Mouse (Mus musculus): ENCODE data around the gene Akr1c18. TPM values are rescaled to one million over a fixed set of nuclear protein-coding genes. Genes with fewer than 3 reads are reported as not detected.

Gene Akr1c18
- total RNA-seq, 2 experiments from 2014 or later, result 0.66 to 0.79 TPM

DNA sequence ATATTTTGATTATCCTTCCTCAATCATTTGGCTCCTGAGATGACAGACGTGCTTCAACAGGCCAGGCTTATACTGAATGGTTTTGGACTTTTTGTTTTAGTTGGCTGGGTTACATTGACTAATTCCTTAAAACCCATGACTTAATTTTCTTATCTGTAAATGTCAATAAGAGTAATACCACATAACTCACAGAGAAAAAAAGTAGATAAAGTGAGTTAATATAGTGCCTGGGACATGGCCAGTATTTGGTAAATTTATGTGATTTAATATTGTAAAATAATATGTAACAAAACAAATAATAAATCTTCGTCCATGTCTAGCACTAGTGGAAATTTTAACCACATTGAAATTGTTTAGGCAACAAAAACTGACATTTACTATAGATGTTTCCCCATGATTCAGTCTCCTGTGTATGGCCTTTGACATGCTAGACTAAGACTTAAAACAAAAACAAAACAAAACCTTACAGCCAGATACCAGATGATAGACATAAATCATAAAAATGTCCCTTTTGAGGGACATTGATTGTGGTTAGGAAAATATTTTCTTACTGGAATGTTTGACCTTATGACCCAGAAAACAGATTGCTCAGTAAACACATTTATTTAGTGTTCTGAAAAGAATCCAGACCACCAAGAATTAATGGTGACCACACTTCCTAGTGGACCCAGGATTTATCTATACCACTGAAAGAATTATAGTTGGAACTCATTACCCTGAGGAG lies 31.1 kb downstream of the Akr1c18 start:
- intact Hi-C loops (cut with DNase I), result loop anchor here (10.0 kb wide), 1 partner anchor 495 kb away; no protein-coding TSS in a partner anchor
- DNase-seq (ENCODE audit: extremely low spot score in 1 of 2, low spot score in 2 of 2), result no peak

DNA sequence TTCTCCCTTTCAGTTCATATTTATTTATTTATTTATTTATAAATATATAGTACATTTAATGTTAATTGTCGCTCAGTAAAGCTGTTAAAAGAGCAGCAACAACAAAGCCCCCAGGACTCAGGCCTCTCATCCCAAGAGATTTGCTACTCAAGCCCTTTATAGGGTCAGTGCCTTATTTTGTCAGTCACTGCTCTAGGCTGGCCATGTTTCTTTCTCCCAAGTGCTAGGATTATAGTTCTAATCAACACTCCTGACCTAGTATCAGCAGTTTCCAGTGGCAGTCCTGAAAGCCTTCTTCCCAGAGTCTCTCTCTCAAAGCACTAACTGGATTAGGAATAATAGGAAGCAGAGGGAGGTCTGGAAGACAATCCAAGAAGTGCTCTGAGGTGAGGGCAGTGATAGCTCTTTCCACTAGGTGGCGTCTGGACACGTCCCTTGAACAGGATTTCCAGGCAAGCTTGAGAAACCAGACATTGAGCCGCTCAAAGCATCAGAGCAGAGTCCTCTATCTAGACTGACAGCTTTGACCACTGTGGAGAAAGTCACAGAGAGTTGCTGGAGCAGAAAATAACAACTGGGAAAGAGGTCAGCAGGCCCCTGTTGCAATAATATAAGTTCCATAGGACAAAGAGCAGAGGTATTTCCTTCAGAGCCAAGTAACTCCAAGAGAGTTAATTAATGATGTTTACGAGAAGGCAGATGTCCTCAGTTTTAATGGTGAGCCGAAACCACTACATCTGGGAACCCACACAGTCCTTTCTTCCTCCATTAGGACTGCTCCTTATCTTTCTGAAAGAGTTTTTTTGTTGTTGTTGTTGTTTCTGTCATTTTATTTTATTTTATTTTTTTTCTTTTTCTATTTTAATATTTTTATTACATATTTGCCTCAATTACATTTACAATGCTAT lies 39.9 kb downstream of the Akr1c18 start:
- intact Hi-C loops (cut with DNase I), result loop anchor here (5.0 to 10.0 kb wide), 2 partner anchors 172 to 504 kb away; no protein-coding TSS in a partner anchor

DNA sequence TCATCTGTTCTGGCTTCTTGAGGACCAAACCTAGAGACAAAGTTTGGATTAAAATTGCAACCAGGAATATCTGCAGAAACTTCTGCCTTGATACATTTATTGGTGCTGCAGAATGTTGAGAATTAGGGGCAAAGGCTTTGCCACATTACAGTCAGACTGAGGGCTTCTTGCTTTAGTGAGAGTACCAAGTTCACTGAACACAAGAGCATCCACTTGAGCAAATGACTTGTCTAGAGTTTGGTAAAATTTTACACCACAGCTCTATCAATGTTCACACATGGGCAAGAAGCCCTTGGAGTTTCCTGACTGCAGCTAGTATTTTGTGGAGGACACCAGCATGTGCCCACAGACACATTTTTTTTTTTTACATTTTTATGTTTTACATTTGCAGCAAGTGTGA lies 47.7 kb downstream of the Akr1c18 start:
- intact Hi-C loops (cut with DNase I), result no loop called here
- no peak for DNase-seq (ENCODE audit: extremely low spot score in 1 of 2, low spot score in 2 of 2)

More for the DNA sequence above, 39.9 kb downstream of the Akr1c18 start:
- peak; percentile 22 to 51 for DNase-seq (ENCODE audit: extremely low spot score in 1 of 2, low spot score in 2 of 2)

DNA sequence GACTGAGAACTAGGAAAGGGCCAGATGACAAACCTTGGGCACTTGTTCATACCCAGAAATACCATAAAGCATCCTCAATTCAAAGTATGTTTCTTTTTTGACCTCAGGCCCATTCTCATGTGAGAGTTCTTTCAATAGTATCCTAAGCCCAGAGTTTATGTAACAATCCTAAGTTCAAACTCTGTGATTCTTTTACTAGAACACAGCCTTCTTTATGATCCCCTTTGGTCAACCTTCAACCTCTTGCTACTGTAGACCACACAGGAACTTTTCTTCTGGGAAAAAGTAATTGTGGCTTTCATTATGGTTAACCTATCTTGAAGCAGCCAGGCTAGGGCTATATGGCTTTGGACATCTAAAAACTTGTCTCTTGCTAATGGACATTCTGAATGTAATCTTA lies 48.8 kb downstream of the Akr1c18 start:
- no peak for DNase-seq (ENCODE audit: extremely low spot score in 1 of 2, low spot score in 2 of 2)
- intact Hi-C loops (cut with DNase I), result no loop called here

Other genes with a start within 250 kb of the Akr1c18 start
- 10 to 100 TPM; 14.0 to 23.5 TPM for gene Net1, start 232.4 kb downstream of the Akr1c18 start, total RNA-seq (2021)
- gene Tubal3, start 232.4 kb downstream of the Akr1c18 start, total RNA-seq (2021), result not detected
- not detected for gene Ucn3, start 205.3 kb downstream of the Akr1c18 start, total RNA-seq (2021)
- 1 to 10 TPM; 1.1 to 1.7 TPM for gene Akr1c14, start 101.6 kb downstream of the Akr1c18 start, total RNA-seq (2021)
- gene Akr1c13, start 40.5 kb upstream of the Akr1c18 start, total RNA-seq (2021), result not detected
- under 1 TPM; 0.28 to 0.30 TPM for gene Akr1c19, start 78.0 kb upstream of the Akr1c18 start, total RNA-seq (2021)
- gene Akr1c12, start 128.8 kb upstream of the Akr1c18 start, total RNA-seq (2021), result not detected

All from left cerebral cortex, postnatal 10 days (tissue).